Mouse (Mus musculus) stomach, embryonic 14.5 days (tissue): Measurements from ENCODE around the gene Slc7a4. TPM values are rescaled to one million over a fixed set of nuclear protein-coding genes. Genes with fewer than 3 reads are reported as not detected.

Experiments used
- ATAC-seq: fragments of 200-750 bp; cut with Nextera tagmentation; 2 replicates; pipeline ENCODE4 v1.8.0; 2017; ENCODE audit warnings: low read depth, moderate TSS enrichment; ENCODE audit not compliant: insufficient number of reproducible peaks, insufficient read depth, low FRiP score
- H3K27ac ChIP-seq: fragments of 300-500 bp; sonication (generic); 2 replicates; pipeline ENCODE4 v1.5.1; 2014; ENCODE audit warnings: mild to moderate bottlenecking, low read length, moderate library complexity, mixed read lengths
- H3K27me3 ChIP-seq: fragments of 300-500 bp; sonication (generic); 2 replicates; pipeline ENCODE4 v1.6.1; 2014; ENCODE audit warnings: low read length, control low read depth, mixed read lengths; ENCODE audit not compliant: control insufficient read depth, insufficient read depth
- H3K36me3 ChIP-seq: fragments of 300-500 bp; sonication (generic); 2 replicates; pipeline ENCODE4 v1.6.1; 2014; ENCODE audit warnings: mild to moderate bottlenecking, control low read depth, low read length, moderate library complexity, mixed read lengths; ENCODE audit not compliant: control insufficient read depth, insufficient read depth
- H3K4me1 ChIP-seq: fragments of 300-500 bp; sonication (generic); 2 replicates; pipeline ENCODE4 v1.6.1; 2014; ENCODE audit warnings: low read length, control low read depth, mixed read lengths; ENCODE audit not compliant: control insufficient read depth, insufficient read depth
- H3K4me2 ChIP-seq: fragments of 300-500 bp; sonication (generic); replicated peaks from 2 replicates; pipeline ENCODE4 v1.6.1; 2014; ENCODE audit warnings: low read depth, low read length, control low read depth
- H3K4me3 ChIP-seq: fragments of 300-500 bp; sonication (generic); 2 replicates; pipeline ENCODE4 v1.5.1; 2014; ENCODE audit warnings: low read depth, low read length, control low read depth
- H3K9ac ChIP-seq: fragments of 300-500 bp; sonication (generic); replicated peaks from 2 replicates; pipeline ENCODE4 v1.6.1; 2014; ENCODE audit warnings: low read depth, mild to moderate bottlenecking, control low read depth, low read length, moderate library complexity, mixed read lengths
- H3K9me3 ChIP-seq: fragments of 300-500 bp; sonication (generic); 2 replicates; pipeline ENCODE4 v1.6.1; 2016; ENCODE audit warnings: low read depth, low read length, control low read depth; ENCODE audit not compliant: control insufficient read depth
- WGBS: fragments of 180-500 bp; shearing (Covaris S2); extraction: QIAGEN DNeasy Blood & Tissue Kit; methylation state at CpG from one replicate; pipeline ENCODE4 v1.1.7; 2014; 5-methylcytosine and 5-hydroxymethylcytosine counted together
- polyA plus RNA-seq: library from polyadenylated mRNA; unstranded; fragments of >200 nt; fragmentation: Nextera tagmentation; extraction: Ambion mirVana; gene quantifications from 2 replicates; pipeline ENCODE4 v1.2.1, GENCODE M21; 2014

Slc7a4 gene
- polyA plus RNA-seq, 1 experiment from 2014 or later = 13.0 TPM

GRCm38 (mm10) chr16:17525524-17525923 lies 57.5 kb downstream of the Slc7a4 start:
- Histone ChIP-seq H3K27ac (no peak overlapping the region), H3K9ac (no peak overlapping the region), H3K4me1 (peaks cover 6% of the 10 kb centered on the region), H3K9me3 (no peaks in the 10 kb centered on the region), H3K4me3 (no peak overlapping the region), H3K4me2 (no peak overlapping the region), H3K27me3 (no peaks in the 10 kb centered on the region), H3K36me3 (peaks cover 77% of the 10 kb centered on the region)
- ATAC-seq = no peak
- 79% methylated on average over 3 of the region's 3 CpGs for WGBS

DNA sequence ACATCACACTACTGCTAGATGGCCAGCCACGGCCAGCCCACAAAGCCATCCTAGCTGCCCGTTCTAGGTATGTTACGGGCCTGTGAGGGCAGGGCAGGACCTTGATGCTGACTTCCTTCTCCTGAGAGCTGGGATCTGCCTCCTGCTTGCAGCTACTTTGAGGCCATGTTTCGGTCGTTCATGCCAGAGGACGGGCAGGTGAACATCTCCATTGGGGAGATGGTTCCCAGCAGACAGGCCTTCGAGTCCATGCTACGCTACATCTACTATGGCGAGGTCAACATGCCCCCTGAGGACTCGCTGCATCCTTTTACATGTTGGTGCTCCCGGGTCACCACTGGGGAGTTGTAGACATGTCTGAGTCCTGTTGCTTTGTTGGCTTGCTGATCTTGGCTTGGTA lies 58.9 kb downstream of the Slc7a4 start:
- Histone ChIP-seq H3K4me2 (no peak overlapping the region), H3K9ac (no peak overlapping the region), H3K36me3 (peaks cover 91% of the 10 kb centered on the region), H3K27me3 (no peaks in the 10 kb centered on the region), H3K27ac (no peak overlapping the region), H3K4me3 (no peak overlapping the region), H3K4me1 (no peaks in the 10 kb centered on the region), H3K9me3 (no peaks in the 10 kb centered on the region)
- 90% methylated on average over 11 of the region's 11 CpGs for WGBS
- no peak for ATAC-seq

Other genes with a start within 250 kb of the Slc7a4 start
- gene Snap29, start 177.2 kb downstream of the Slc7a4 start, polyA plus RNA-seq = 7.4 and 7.6 TPM in 2 replicates
- 39.0 and 42.8 TPM in 2 replicates for gene Pi4ka, start 176.9 kb downstream of the Slc7a4 start, polyA plus RNA-seq
- gene Crkl, start 131.2 kb downstream of the Slc7a4 start, polyA plus RNA-seq = 56.5 and 62.3 TPM in 2 replicates
- 1.7 TPM in 2 replicates for gene Aifm3, start 93.6 kb downstream of the Slc7a4 start, polyA plus RNA-seq
- 78.6 and 89.5 TPM in 2 replicates for gene Lztr1, start 74.5 kb downstream of the Slc7a4 start, polyA plus RNA-seq
- gene Thap7, start 52.1 kb downstream of the Slc7a4 start, polyA plus RNA-seq = 55.1 and 60.5 TPM in 2 replicates
- 0.27 and 0.35 TPM in 2 replicates for gene Lrrc74b, start 22.0 kb downstream of the Slc7a4 start, polyA plus RNA-seq
- 0.90 and 0.93 TPM in 2 replicates for gene P2rx6, start 21.3 kb downstream of the Slc7a4 start, polyA plus RNA-seq
- 38.7 and 42.6 TPM in 2 replicates for gene Smpd4, start 36.1 kb upstream of the Slc7a4 start, polyA plus RNA-seq
- 5.6 and 5.9 TPM in 2 replicates for gene Ccdc74a, start 63.3 kb upstream of the Slc7a4 start, polyA plus RNA-seq
- 45.8 and 47.5 TPM in 2 replicates for gene Med15, start 149.7 kb upstream of the Slc7a4 start, polyA plus RNA-seq
- 69.8 and 76.6 TPM in 2 replicates for gene Klhl22, start 176.4 kb upstream of the Slc7a4 start, polyA plus RNA-seq
- gene Scarf2, start 214.1 kb upstream of the Slc7a4 start, polyA plus RNA-seq = 17.8 and 23.3 TPM in 2 replicates
- gene B830017H08Rik, start 249.9 kb upstream of the Slc7a4 start, polyA plus RNA-seq = not detected in 2 replicates